ENCODE assay signal across 8 mouse cellular contexts in genomic region chr1:75180105-75180590, GRCm38 (mm10). TPM values are rescaled to one million over a fixed set of nuclear protein-coding genes. Genes with fewer than 3 reads are reported as not detected.
DNase-seq lines count a peak whose midpoint lies in the region; ATAC-seq and TF ChIP-seq lines count a peak whose summit lies in the region.

Gene Abcb6 (minus strand): TSS chr1:75180392.

- no peaks in the 10 kb centered on the region for H3K9me3 ChIP-seq in embryonic facial prominence, embryonic 15.5 days (replicated peaks)
- no peaks in the 10 kb centered on the region for H3K9me3 ChIP-seq in kidney, embryonic 14.5 days (ENCODE audit: control insufficient read depth, low read length)
- no peaks in the 10 kb centered on the region for H3K9me3 ChIP-seq in limb, embryonic 15.5 days

- H3K9ac ChIP-seq in embryonic facial prominence, embryonic 15.5 days: peak within 1 kb of the TSS; percentile 44
- peak within 1 kb of the TSS; percentile 53 for H3K9ac ChIP-seq in kidney, embryonic 14.5 days (ENCODE audit: low read depth, low read length)
- H3K9ac ChIP-seq in limb, embryonic 15.5 days: peak within 1 kb of the TSS; percentile 39

- WGBS in bone marrow, adult 2 months: under 1% methylated on average over 31 of the region's 31 CpGs
- under 1% methylated on average over 31 of the region's 31 CpGs for WGBS in embryonic facial prominence, embryonic 15.5 days
- WGBS in kidney, embryonic 14.5 days: 1% methylated on average over 31 of the region's 31 CpGs
- WGBS in limb, embryonic 15.5 days: 0% methylated on average over 31 of the region's 31 CpGs

- peak; percentile 91 for ATAC-seq in embryonic facial prominence, embryonic 15.5 days (ENCODE audit: insufficient number of reproducible peaks, low FRiP score, low TSS enrichment, low read depth)
- ATAC-seq in kidney, embryonic 14.5 days (ENCODE audit: low FRiP score, low TSS enrichment): peak; percentile 91
- ATAC-seq in limb, embryonic 15.5 days (ENCODE audit: insufficient number of reproducible peaks, low FRiP score, low TSS enrichment, low read depth): peak; percentile 83
- peak; percentile 87 for ATAC-seq in monocyte, adult 5-6 weeks (replicated peaks; ENCODE audit: insufficient number of reproducible peaks, low FRiP score, low TSS enrichment, poor library complexity, severe bottlenecking)

- 0 out of 2 replicates have a peak, but pooled peaks have one; percentile 2 for TF ChIP-seq CTCF in bone marrow, adult 2 months (IDR thresholded peaks at IDR 0.05; ENCODE audit: control insufficient read depth, insufficient read depth, low read length)

- peak within 1 kb of the TSS; percentile 92 for H3K4me2 ChIP-seq in embryonic facial prominence, embryonic 15.5 days (replicated peaks)
- peak within 1 kb of the TSS; percentile 80 for H3K4me2 ChIP-seq in kidney, embryonic 14.5 days (replicated peaks; ENCODE audit: low read depth, low read length)
- peak within 1 kb of the TSS; percentile 89 for H3K4me2 ChIP-seq in limb, embryonic 15.5 days

- DNase-seq in 416B (ENCODE audit: low read depth): peak; percentile 92
- DNase-seq in heart, adult 9 months (ENCODE audit: low spot score in 2 of 2): peak; percentile 91 to 92
- peak; percentile 91 to 94 for DNase-seq in spleen, postnatal 4 days (ENCODE audit: low spot score in 2 of 2)

- peak within 1 kb of the TSS; percentile 94 for H3K27ac ChIP-seq in bone marrow, adult 2 months (ENCODE audit: control insufficient read depth, insufficient read depth, low read depth, low read length, poor library complexity)
- H3K27ac ChIP-seq in embryonic facial prominence, embryonic 15.5 days (replicated peaks): 0 out of 2 replicates have a peak within 1 kb of the TSS, but pooled peaks have one; percentile 12
- H3K27ac ChIP-seq in kidney, embryonic 14.5 days (ENCODE audit: low read depth, low read length): 0 out of 2 replicates have a peak within 1 kb of the TSS, but pooled peaks have one; percentile 7
- peak within 1 kb of the TSS; percentile 33 for H3K27ac ChIP-seq in limb, embryonic 15.5 days

- H3K4me3 ChIP-seq in bone marrow, adult 2 months (replicated peaks; ENCODE audit: control insufficient read depth, low read depth, low read length): peak within 1 kb of the TSS; percentile 78
- H3K4me3 ChIP-seq in embryonic facial prominence, embryonic 15.5 days (replicated peaks): peak within 1 kb of the TSS; percentile 51
- peak within 1 kb of the TSS; percentile 49 for H3K4me3 ChIP-seq in kidney, embryonic 14.5 days (ENCODE audit: low read length)
- H3K4me3 ChIP-seq in limb, embryonic 15.5 days: peak within 1 kb of the TSS; percentile 53

- peak; percentile 92; the same call in 1 of the 2 replicates for TF ChIP-seq POLR2A in bone marrow, adult 2 months (IDR thresholded peaks at IDR 0.05; ENCODE audit: borderline replicate concordance, control insufficient read depth, low read depth, low read length)

- peaks cover 59% of the 10 kb centered on the region for H3K36me3 ChIP-seq in embryonic facial prominence, embryonic 15.5 days
- peaks cover 38% of the 10 kb centered on the region for H3K36me3 ChIP-seq in kidney, embryonic 14.5 days (ENCODE audit: control insufficient read depth, insufficient read depth, low read length)
- peaks cover 53% of the 10 kb centered on the region for H3K36me3 ChIP-seq in limb, embryonic 15.5 days

- H3K27me3 ChIP-seq in embryonic facial prominence, embryonic 15.5 days: no peaks in the 10 kb centered on the region
- H3K27me3 ChIP-seq in kidney, embryonic 14.5 days (ENCODE audit: control insufficient read depth, insufficient read depth, low read length): no peaks in the 10 kb centered on the region
- H3K27me3 ChIP-seq in limb, embryonic 15.5 days: no peaks in the 10 kb centered on the region

- H3K4me1 ChIP-seq in bone marrow, adult 2 months (ENCODE audit: control insufficient read depth, insufficient read depth, low read length): no peaks in the 10 kb centered on the region; the same call in 1 of the 2 replicates
- peaks cover 20% of the 10 kb centered on the region for H3K4me1 ChIP-seq in embryonic facial prominence, embryonic 15.5 days
- H3K4me1 ChIP-seq in kidney, embryonic 14.5 days (ENCODE audit: control insufficient read depth, insufficient read depth, low read length): peaks cover 18% of the 10 kb centered on the region
- H3K4me1 ChIP-seq in limb, embryonic 15.5 days: peaks cover 19% of the 10 kb centered on the region

RNA-seq across cellular contexts. Expression of gene Abcb6, which starts in this region (rescaled TPM):
- 151 and 182 TPM in 2 replicates for polyA plus RNA-seq in bone marrow, adult 2 months (2011; ENCODE audit: insufficient read depth, insufficient read length, low replicate concordance, missing spikeins)
- polyA plus RNA-seq in embryonic facial prominence, embryonic 15.5 days (2015; fragmentation: Nextera tagmentation; extraction: Ambion mirVana): 20.7 and 23.3 TPM in 2 replicates
- 19.4 and 23.8 TPM in 2 replicates for polyA plus RNA-seq in kidney, embryonic 14.5 days (2014; fragmentation: Nextera tagmentation; extraction: Ambion mirVana)
- polyA plus RNA-seq in limb, embryonic 15.5 days (2015; fragmentation: Nextera tagmentation; extraction: Ambion mirVana): 28.3 and 29.5 TPM in 2 replicates
- total RNA-seq in monocyte, adult 5-6 weeks (2017): 0.96 to 3.0 TPM (median 1.8 TPM) in 3 replicates

Comparison
In these comparisons a context has a peak if more than half of its experiments do, and no peak if none do; other contexts are left out.
1. Peak in every context shown above with its lines: DNase-seq, ATAC-seq, H3K4me3 ChIP-seq and H3K27ac ChIP-seq.
2. H3K27ac ChIP-seq: peak in every context shown above with its lines; median percentile 94 in bone marrow, adult 2 months; 33 in limb, embryonic 15.5 days; 12 in embryonic facial prominence, embryonic 15.5 days; 7 in kidney, embryonic 14.5 days.